8 mouse cellular contexts compared by ENCODE assay signal in the genomic region with DNA sequence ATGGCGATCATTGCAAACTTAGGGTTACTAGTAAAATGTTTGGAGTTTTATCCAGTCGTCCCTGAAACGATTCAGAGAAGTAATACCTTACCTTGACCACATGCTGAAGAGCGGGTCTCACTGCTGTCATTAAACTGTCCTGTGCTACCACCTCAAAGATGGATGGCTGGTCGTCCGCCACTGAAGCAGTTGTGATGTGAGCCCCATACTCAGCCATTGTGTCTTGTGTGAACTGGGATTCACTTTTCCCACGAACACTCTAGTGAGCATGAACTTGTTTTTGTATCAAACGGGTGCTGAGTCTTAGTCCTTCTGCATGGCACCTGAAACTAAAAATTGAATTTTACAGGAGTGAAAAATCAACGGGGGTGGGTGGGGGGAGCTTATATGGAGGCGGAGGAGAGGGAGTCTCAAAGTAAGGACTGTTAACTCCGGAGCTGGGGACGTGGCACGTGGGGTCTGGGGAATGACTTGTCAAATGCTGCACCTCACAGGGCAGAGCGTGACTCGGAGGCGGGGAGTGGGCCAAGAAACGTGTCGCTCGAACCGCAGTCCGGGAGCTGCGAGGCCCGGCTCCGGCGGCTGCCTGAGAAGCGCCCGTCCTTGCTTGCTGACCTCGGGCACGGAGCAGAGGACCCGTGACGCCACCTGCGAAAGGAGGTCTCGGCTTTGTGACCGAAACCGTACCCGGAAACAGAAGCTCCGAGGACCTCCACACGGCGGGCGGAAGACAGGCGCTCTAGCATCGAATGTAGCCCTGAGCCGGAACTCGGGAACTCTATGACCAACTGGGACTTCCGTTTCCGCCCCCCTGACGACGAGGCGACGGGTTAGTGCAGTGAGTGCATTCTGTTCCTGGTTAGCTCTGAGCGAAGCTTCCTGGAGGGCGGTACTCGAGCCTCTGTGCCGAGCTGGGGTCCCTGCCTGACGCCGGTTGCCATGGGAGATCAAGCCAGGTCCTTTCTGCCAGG. TPM values are rescaled to one million over a fixed set of nuclear protein-coding genes. Genes with fewer than 3 reads are reported as not detected.
DNase-seq lines count a peak whose midpoint lies in the region; ATAC-seq lines count a peak whose summit lies in the region.

A gene (plus strand): TSS at position 800 of the 971 bp plus-strand sequence.

- peaks cover 36% of the 10 kb centered on the region for H3K4me1 ChIP-seq in heart, embryonic 13.5 days
- H3K4me1 ChIP-seq in liver, embryonic 12.5 days = peaks cover 65% of the 10 kb centered on the region
- H3K4me1 ChIP-seq in stomach, embryonic 15.5 days = peaks cover 10% of the 10 kb centered on the region

- 3% methylated on average over 56 of the region's 56 CpGs for WGBS in heart, embryonic 13.5 days
- 2% methylated on average over 56 of the region's 56 CpGs for WGBS in liver, embryonic 12.5 days (ENCODE audit: insufficient replicate concordance)
- 2% methylated on average over 56 of the region's 56 CpGs for WGBS in stomach, embryonic 15.5 days

- peak within 1 kb of the TSS; percentile 91 for H3K27ac ChIP-seq in heart, embryonic 13.5 days (replicated peaks)
- H3K27ac ChIP-seq in liver, embryonic 12.5 days = peak within 1 kb of the TSS; percentile 93
- peak within 1 kb of the TSS; percentile 94 for H3K27ac ChIP-seq in stomach, embryonic 15.5 days

- H3K36me3 ChIP-seq in heart, embryonic 13.5 days = peaks cover 33% of the 10 kb centered on the region
- peaks cover 44% of the 10 kb centered on the region for H3K36me3 ChIP-seq in liver, embryonic 12.5 days
- H3K36me3 ChIP-seq in stomach, embryonic 15.5 days = no peaks in the 10 kb centered on the region

- H3K4me2 ChIP-seq in heart, embryonic 13.5 days = peak within 1 kb of the TSS; percentile 85
- H3K4me2 ChIP-seq in liver, embryonic 12.5 days = peak within 1 kb of the TSS; percentile 74
- peak within 1 kb of the TSS; percentile 60 for H3K4me2 ChIP-seq in stomach, embryonic 15.5 days

- no peaks in the 10 kb centered on the region for H3K9me3 ChIP-seq in heart, embryonic 13.5 days
- no peaks in the 10 kb centered on the region for H3K9me3 ChIP-seq in liver, embryonic 12.5 days (replicated peaks)
- no peaks in the 10 kb centered on the region for H3K9me3 ChIP-seq in stomach, embryonic 15.5 days

- H3K27me3 ChIP-seq in heart, embryonic 13.5 days (replicated peaks) = no peaks in the 10 kb centered on the region
- H3K27me3 ChIP-seq in liver, embryonic 12.5 days (replicated peaks) = no peaks in the 10 kb centered on the region
- H3K27me3 ChIP-seq in stomach, embryonic 15.5 days (replicated peaks) = no peaks in the 10 kb centered on the region

- DNase-seq in CD4-positive helper T cell, adult 2 months (ENCODE audit: low read depth, low spot score) = peak; percentile 95
- peak; percentile 87 for DNase-seq in brain, embryonic 18.5 days (ENCODE audit: low read depth, low spot score)
- peak; percentile 96 for DNase-seq in kidney, postnatal 10 days
- peak; percentile 93 to 95 for DNase-seq in natural killer cell, adult 2 months (ENCODE audit: low spot score in 2 of 2)

- ATAC-seq in erythroid progenitor cell, adult 5-6 weeks (replicated peaks; ENCODE audit: low FRiP score, poor library complexity, severe bottlenecking) = peak; percentile 82
- peak; percentile 82 for ATAC-seq in heart, embryonic 13.5 days (ENCODE audit: extremely low read depth, insufficient number of reproducible peaks, low FRiP score, low TSS enrichment)
- ATAC-seq in liver, embryonic 12.5 days = peak; percentile 91
- peak; percentile 95 for ATAC-seq in stomach, embryonic 15.5 days (ENCODE audit: insufficient read depth, low FRiP score, low read depth)

- H3K9ac ChIP-seq in heart, embryonic 13.5 days = peak within 1 kb of the TSS; percentile 89
- H3K9ac ChIP-seq in liver, embryonic 12.5 days = peak within 1 kb of the TSS; percentile 86
- peak within 1 kb of the TSS; percentile 81 for H3K9ac ChIP-seq in stomach, embryonic 15.5 days

- peak within 1 kb of the TSS; percentile 75 for H3K4me3 ChIP-seq in heart, embryonic 13.5 days
- H3K4me3 ChIP-seq in liver, embryonic 12.5 days = peak within 1 kb of the TSS; percentile 74
- H3K4me3 ChIP-seq in stomach, embryonic 15.5 days (replicated peaks) = peak within 1 kb of the TSS; percentile 79

RNA-seq across cellular contexts. Expression of the gene that starts here (rescaled TPM):
- 42.3 and 43.6 TPM in 2 replicates for total RNA-seq in erythroid progenitor cell, adult 5-6 weeks (2015; ENCODE audit: low replicate concordance)
- total RNA-seq in erythroid progenitor cell, adult 5-6 weeks (2017; ENCODE audit: low replicate concordance) = 49.8 and 49.9 TPM in 2 replicates
- polyA plus RNA-seq in heart, embryonic 13.5 days (2015; fragmentation: Nextera tagmentation; extraction: Ambion mirVana) = 36.2 and 37.2 TPM in 2 replicates
- 32.8 and 33.4 TPM in 2 replicates for polyA plus RNA-seq in liver, embryonic 12.5 days (2016; fragmentation: Nextera tagmentation; extraction: Ambion mirVana)
- polyA plus RNA-seq in stomach, embryonic 15.5 days (2015; fragmentation: Nextera tagmentation; extraction: Ambion mirVana) = 42.3 and 53.0 TPM in 2 replicates

Comparison
In these comparisons a context has a peak if more than half of its experiments do, and no peak if none do; other contexts are left out.
1. Peak in every context shown above with its lines: DNase-seq, ATAC-seq, H3K4me3 ChIP-seq and H3K27ac ChIP-seq.